Mouse (Mus musculus): Measurements from ENCODE around the gene Slfn1. TPM values are rescaled to one million over a fixed set of nuclear protein-coding genes. Genes with fewer than 3 reads are reported as not detected.

Gene Slfn1
- total RNA-seq, 2 experiments from 2014 or later: 0.14 TPM; not detected in 1

Other genes with a start within 250 kb of the Slfn1 start
- gene Rffl, start 245.6 kb upstream of the Slfn1 start, total RNA-seq (2021): 1 to 10 TPM; 3.6 to 4.4 TPM
- 10 to 100 TPM; 10.2 to 11.0 TPM for gene Rad51d, start 226.2 kb upstream of the Slfn1 start, total RNA-seq (2021)
- gene Fndc8, start 224.7 kb upstream of the Slfn1 start, total RNA-seq (2021): under 1 TPM; 0.12 to 0.16 TPM
- gene Nle1, start 208.4 kb upstream of the Slfn1 start, total RNA-seq (2021): 10 to 100 TPM; 17.4 to 20.1 TPM
- gene Unc45b, start 206.3 kb upstream of the Slfn1 start, total RNA-seq (2021): 100 to 1,000 TPM; 177 to 187 TPM
- 10 to 100 TPM; 33.8 to 38.0 TPM for gene Slfn5, start 165.5 kb upstream of the Slfn1 start, total RNA-seq (2021)
- gene Slfn9, start 125.0 kb upstream of the Slfn1 start, total RNA-seq (2021): 10 to 100 TPM; 14.2 to 14.7 TPM
- gene Slfn8, start 96.0 kb upstream of the Slfn1 start, total RNA-seq (2021): under 1 TPM; 0.43 TPM
- gene Slfn2, start 51.7 kb upstream of the Slfn1 start, total RNA-seq (2021): 1 to 10 TPM; 1.7 to 1.8 TPM
- gene Slfn4, start 58.3 kb downstream of the Slfn1 start, total RNA-seq (2021): under 1 TPM; 0.09 to 0.14 TPM
- 1 to 10 TPM; 3.4 to 5.2 TPM for gene Slfn3, start 74.5 kb downstream of the Slfn1 start, total RNA-seq (2021)
- under 1 TPM; 0.14 to 0.20 TPM for gene Slfn14, start 169.9 kb downstream of the Slfn1 start, total RNA-seq (2021)
- gene Ap2b1, start 182.2 kb downstream of the Slfn1 start, total RNA-seq (2021): 10 to 100 TPM; 76.7 to 83.4 TPM
- gene Pex12, start 185.7 kb downstream of the Slfn1 start, total RNA-seq (2021): 10 to 100 TPM in 1 of 2 experiments, 1 to 10 TPM in 1; 7.1 to 10.0 TPM

Measured in heart, postnatal 4 days (tissue).